Mouse (Mus musculus) left cerebral cortex, adult 8-10 months (tissue): Measurements from ENCODE around the gene Btbd17. TPM values are rescaled to one million over a fixed set of nuclear protein-coding genes. Genes with fewer than 3 reads are reported as not detected.

ENCODE experiments used
- DNase-seq, 2 experiments: peaks; one replicate each; pipeline ENCODE4 v3.0.0; 2022; ENCODE audit warnings: low spot score in 2 of 2
- total RNA-seq, 4 experiments: library from RNA; stranded (reverse); gene quantifications; 2 replicates each; pipeline ENCODE4 v1.2.4; 2022

Btbd17 gene
- total RNA-seq, 4 experiments from 2014 or later, result 21.5 to 28.4 (median 23.1) TPM

DNA sequence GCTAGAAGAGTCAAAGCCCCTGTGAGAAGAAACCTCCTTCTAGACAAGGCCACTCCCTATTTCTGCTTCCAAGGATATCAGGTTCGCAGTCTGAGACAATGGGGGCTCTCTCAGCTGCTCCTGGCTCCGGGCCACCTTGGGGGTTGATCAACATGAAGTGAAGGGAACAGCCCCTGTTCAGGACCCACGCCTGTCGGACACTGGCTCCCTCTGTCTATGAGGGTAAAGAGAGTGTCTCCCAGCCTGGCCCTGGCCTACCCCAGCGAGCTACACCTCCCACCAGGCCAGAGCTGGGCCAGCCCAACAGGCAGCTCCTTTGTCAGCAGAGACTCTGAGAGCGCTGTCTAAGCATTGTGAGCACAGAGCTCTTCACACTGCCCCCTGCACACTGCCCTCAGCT, 25.8 kb downstream of the Btbd17 start:
- no peak for DNase-seq

DNA sequence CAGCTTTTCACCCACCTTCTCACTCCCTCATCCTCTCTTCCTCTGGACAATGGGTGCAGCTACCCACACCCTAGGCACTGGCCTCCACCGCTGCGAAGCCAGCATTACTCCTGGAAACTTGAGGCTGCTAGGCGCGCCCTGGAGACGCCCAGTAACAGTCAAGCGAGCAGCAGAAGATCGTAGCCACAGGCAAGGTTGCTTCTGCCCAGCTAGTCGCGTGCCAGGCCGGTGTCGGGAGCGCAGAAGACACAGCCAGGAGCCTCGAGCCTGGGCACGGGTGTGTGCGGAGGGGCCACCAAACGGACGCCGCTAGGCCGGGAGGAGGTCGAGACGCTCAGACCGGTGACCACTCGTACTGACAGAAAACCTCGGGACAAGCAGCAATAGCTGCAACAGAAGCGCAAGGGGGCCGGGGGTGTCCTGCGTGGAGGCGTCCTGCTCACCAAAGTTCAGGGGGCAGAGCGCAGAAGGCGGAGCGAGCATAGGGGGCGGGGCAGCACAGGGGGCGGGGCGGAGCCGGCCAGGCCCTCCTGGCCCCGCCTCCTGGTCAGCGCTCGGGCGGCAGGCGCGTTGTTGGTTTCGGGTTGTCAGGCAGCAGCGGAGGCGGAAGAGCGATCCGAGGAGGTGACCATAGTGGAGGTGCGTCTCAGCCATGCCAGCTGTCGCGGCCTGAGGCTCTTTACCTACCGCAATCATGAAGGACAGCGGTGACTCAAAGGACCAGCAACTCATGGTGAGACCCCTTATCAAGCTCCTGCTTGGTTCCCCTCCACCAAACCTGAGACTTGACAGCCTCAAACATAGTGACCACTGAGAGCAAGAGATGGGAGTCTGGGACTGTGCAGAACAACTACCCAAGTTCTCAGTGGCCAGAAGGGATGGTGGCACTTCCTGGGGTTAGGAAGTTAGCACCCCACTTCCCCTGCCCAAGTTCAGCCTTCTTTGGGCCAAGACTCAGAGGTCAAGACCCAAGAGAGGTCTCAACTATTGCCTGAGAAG, 30.6 kb downstream of the Btbd17 start, which contains the start of gene Kif19a:
TSS of gene Kif19a (plus strand) at position 569 of the 999 bp plus-strand sequence.
- no peak for DNase-seq

DNA sequence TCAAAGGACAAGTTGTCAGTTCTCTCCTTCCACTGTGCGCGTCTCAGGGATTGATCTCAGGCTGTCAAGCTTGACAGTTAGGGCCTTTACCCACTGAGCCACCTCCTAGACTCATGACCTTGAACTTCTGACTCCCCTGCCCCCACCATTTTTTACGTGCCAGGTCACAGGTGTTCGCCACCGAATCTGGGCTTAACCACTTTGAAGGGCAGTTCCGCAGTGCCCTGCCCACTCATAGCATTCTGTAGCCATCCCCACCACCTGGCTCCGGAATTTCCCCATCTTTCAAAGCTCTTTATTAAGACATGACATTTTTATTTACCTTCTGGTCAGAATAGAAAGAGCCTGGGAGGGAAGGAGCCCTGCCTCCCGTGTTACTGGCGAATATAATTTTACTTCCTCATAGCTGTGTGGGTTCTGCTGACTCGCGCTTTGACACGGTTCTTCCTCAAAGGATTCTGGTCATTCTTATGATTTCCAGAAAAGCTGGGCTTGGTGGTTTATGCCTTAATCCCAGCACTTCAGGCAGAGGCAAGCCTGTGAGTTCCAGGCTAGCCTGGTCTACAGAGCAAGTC, 48.1 kb downstream of the Btbd17 start:
- no peak for DNase-seq

DNA sequence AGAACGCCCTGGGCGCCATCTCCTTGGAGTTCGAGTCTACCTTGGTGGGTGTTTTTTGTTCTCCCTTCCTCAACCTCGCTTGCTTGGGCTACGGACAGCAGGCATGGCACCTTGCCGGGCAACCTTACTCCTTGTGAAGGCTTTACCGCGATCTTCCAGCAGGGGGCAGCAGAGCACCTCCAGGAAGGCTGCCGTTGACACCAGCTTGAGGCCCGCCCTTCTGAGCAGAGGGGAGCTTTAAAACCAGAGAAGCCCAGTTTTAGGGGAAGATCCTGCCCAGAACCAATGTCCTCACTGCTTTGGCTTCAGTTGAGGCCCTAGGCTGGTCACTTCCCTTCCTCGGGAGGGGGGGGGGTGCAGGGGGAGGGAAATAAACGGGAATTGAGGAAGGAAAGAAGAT, 50.6 kb downstream of the Btbd17 start:
- DNase-seq, result peak; percentile 66 to 96

DNA sequence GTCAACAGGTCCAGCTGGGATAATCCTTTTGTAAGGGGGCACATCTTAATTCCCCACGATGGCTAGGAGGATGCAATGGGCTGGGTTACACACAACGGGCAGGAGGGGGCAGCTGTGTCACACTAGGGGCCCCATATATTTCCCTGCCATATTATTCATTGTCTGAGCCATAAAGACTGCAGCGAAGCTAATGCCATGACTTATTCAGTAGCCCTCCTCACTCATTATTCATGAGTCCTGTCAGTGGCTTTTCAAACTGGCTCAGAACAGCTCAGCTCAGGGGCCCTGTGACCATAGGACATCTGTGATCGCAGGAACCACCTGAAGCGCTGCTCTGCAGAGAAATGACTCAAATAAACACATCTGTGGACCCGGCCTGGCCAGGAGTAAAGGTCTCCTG, 54.3 kb downstream of the Btbd17 start:
- no peak for DNase-seq

Other genes starting within 250 kb of the Btbd17 start
- 1,000 to 10,000 TPM in 2 of 4 experiments, 100 to 1,000 TPM in 2; 852 to 1,038 (median 940) TPM for gene Rpl38, start 127.4 kb downstream of the Btbd17 start, total RNA-seq
- 10 to 100 TPM; 35.6 to 41.8 (median 38.0) TPM for gene Ttyh2, start 120.5 kb downstream of the Btbd17 start, total RNA-seq
- gene Dnaic2, start 68.5 kb downstream of the Btbd17 start, total RNA-seq, result 1 to 10 TPM; 1.7 to 3.0 (median 2.5) TPM
- gene Kif19a, start 30.6 kb downstream of the Btbd17 start, total RNA-seq, result 1 to 10 TPM; 2.4 to 3.4 (median 3.1) TPM
- gene Gpr142, start 3.0 kb upstream of the Btbd17 start, total RNA-seq, result not detected
- gene Gprc5c, start 55.2 kb upstream of the Btbd17 start, total RNA-seq, result 1 to 10 TPM; 4.6 to 5.6 (median 5.4) TPM
- gene Cd300a, start 94.1 kb upstream of the Btbd17 start, total RNA-seq, result under 1 TPM; 0.40 to 0.87 (median 0.73) TPM
- gene Cd300lb, start 138.4 kb upstream of the Btbd17 start, total RNA-seq, result not detected
- gene Cd300c, start 173.2 kb upstream of the Btbd17 start, total RNA-seq, result not detected
- under 1 TPM in 2 of 4 experiments, not detected in 2; 0.21 to 0.46 TPM for gene Cd300ld, start 194.0 kb upstream of the Btbd17 start, total RNA-seq
- gene Cd300c2, start 205.9 kb upstream of the Btbd17 start, total RNA-seq, result 10 to 100 TPM in 2 of 4 experiments, 1 to 10 TPM in 2; 3.7 to 15.1 (median 8.1) TPM
- not detected for gene Cd300ld2, start 220.2 kb upstream of the Btbd17 start, total RNA-seq
- 1 to 10 TPM in 2 of 4 experiments, under 1 TPM in 1, not detected in 1; 0.46 to 1.6 (median 1.1) TPM for gene Cd300ld4, start 231.1 kb upstream of the Btbd17 start, total RNA-seq
- 1 to 10 TPM; 1.1 to 2.3 (median 1.2) TPM for gene Cd300ld5, start 241.8 kb upstream of the Btbd17 start, total RNA-seq